Mouse (Mus musculus) limb, embryonic 11.5 days (tissue): ENCODE measurements at regions not wholly inside any gene's neighbourhood (a gene's known extent, or its start where the extent isn't known, plus 50 kb on each side); places are given as distances from the start of the nearest gene placed in this dataset.

ENCODE experiments used
- ATAC-seq: fragments of 200-750 bp; cut with Nextera tagmentation; 2 replicates; pipeline ENCODE4 v1.8.0; 2017; ENCODE audit warnings: low read depth; ENCODE audit not compliant: insufficient number of reproducible peaks, low FRiP score, low TSS enrichment
- DNase-seq: peaks from one replicate; pipeline ENCODE4 v3.0.0-alpha.2; 2015; ENCODE audit warnings: low spot score
- H3K27ac ChIP-seq: fragments of 300-500 bp; sonication (generic); replicated peaks from 2 replicates; pipeline ENCODE4 v1.5.1; 2014; ENCODE audit warnings: low read depth, mild to moderate bottlenecking, low read length
- H3K27me3 ChIP-seq: fragments of 300-500 bp; sonication (generic); 2 replicates; pipeline ENCODE4 v1.6.1; 2014; ENCODE audit warnings: mild to moderate bottlenecking, low read length, mixed read lengths; ENCODE audit not compliant: control insufficient read depth, insufficient read depth
- H3K36me3 ChIP-seq: fragments of 300-500 bp; sonication (generic); 2 replicates; pipeline ENCODE4 v1.6.1; 2014; ENCODE audit warnings: mild to moderate bottlenecking, low read length, moderate library complexity, mixed read lengths; ENCODE audit not compliant: control insufficient read depth, insufficient read depth
- H3K4me1 ChIP-seq: fragments of 300-500 bp; sonication (generic); 2 replicates; pipeline ENCODE4 v1.6.1; 2014; ENCODE audit warnings: low read length, mixed read lengths; ENCODE audit not compliant: control insufficient read depth, insufficient read depth
- H3K4me2 ChIP-seq: fragments of 300-500 bp; sonication (generic); 2 replicates; pipeline ENCODE4 v1.6.1; 2014; ENCODE audit warnings: low read depth, mild to moderate bottlenecking, moderate library complexity; ENCODE audit not compliant: severe bottlenecking
- H3K4me3 ChIP-seq: fragments of 300-500 bp; sonication (generic); 2 replicates; pipeline ENCODE4 v1.5.1; 2014; ENCODE audit warnings: low read depth, low read length
- H3K9ac ChIP-seq: fragments of 300-500 bp; sonication (generic); 2 replicates; pipeline ENCODE4 v1.6.1; 2014; ENCODE audit warnings: mild to moderate bottlenecking, low read length
- H3K9me3 ChIP-seq: fragments of 300-500 bp; sonication (generic); 2 replicates; pipeline ENCODE4 v1.6.1; 2016; ENCODE audit warnings: low read length; ENCODE audit not compliant: control insufficient read depth
- WGBS: fragments of 180-500 bp; shearing (Covaris S2); extraction: QIAGEN DNeasy Blood & Tissue Kit; methylation state at CpG from one replicate; pipeline ENCODE4 v1.1.7; 2014; 5-methylcytosine and 5-hydroxymethylcytosine counted together

GRCm38 (mm10) chr16:62459949-62460551, 326.6 kb downstream of the Nsun3 start:
- Histone ChIP-seq H3K9me3 (no peaks in the 10 kb centered on the region), H3K4me1 (no peaks in the 10 kb centered on the region), H3K4me2 (no peak overlapping the region), H3K4me3 (no peak overlapping the region), H3K9ac (no peak overlapping the region), H3K27ac (no peak overlapping the region), H3K36me3 (no peaks in the 10 kb centered on the region), H3K27me3 (no peaks in the 10 kb centered on the region)
- ATAC-seq (no peak), DNase-seq (no peak)
- WGBS: 35% methylated on average over 4 of the region's 4 CpGs

GRCm38 (mm10) chr16:62449735-62450134, 336.9 kb downstream of the Nsun3 start:
- Histone ChIP-seq H3K27me3 (no peaks in the 10 kb centered on the region), H3K27ac (no peak overlapping the region), H3K9me3 (no peaks in the 10 kb centered on the region), H3K36me3 (no peaks in the 10 kb centered on the region), H3K4me3 (no peak overlapping the region), H3K9ac (no peak overlapping the region), H3K4me1 (no peaks in the 10 kb centered on the region), H3K4me2 (no peak overlapping the region)
- ATAC-seq: no peak
- DNase-seq: no peak
- WGBS: 91% methylated on average over 3 of the region's 3 CpGs

GRCm38 (mm10) chr16:62447380-62447779, 339.2 kb downstream of the Nsun3 start:
- H3K4me2 ChIP-seq: no peak overlapping the region
- 82% methylated on average over 3 of the region's 3 CpGs for WGBS
- no peak for DNase-seq
- H3K36me3 ChIP-seq: no peaks in the 10 kb centered on the region
- H3K27me3 ChIP-seq: no peaks in the 10 kb centered on the region
- no peak overlapping the region for H3K27ac ChIP-seq
- H3K4me1 ChIP-seq: no peaks in the 10 kb centered on the region
- no peak for ATAC-seq
- H3K9me3 ChIP-seq: no peaks in the 10 kb centered on the region
- H3K9ac ChIP-seq: no peak overlapping the region
- no peak overlapping the region for H3K4me3 ChIP-seq

GRCm38 (mm10) chr16:62441197-62441596, 345.4 kb downstream of the Nsun3 start:
- no peaks in the 10 kb centered on the region for H3K27me3 ChIP-seq
- no peak overlapping the region for H3K4me2 ChIP-seq
- no peak overlapping the region for H3K4me3 ChIP-seq
- no peak overlapping the region for H3K27ac ChIP-seq
- 79% methylated on average over 4 of the region's 4 CpGs for WGBS
- ATAC-seq (no peak), DNase-seq (no peak)
- H3K36me3 ChIP-seq: no peaks in the 10 kb centered on the region
- H3K4me1 ChIP-seq: no peaks in the 10 kb centered on the region
- no peaks in the 10 kb centered on the region for H3K9me3 ChIP-seq
- H3K9ac ChIP-seq: no peak overlapping the region

GRCm38 (mm10) chr16:62433125-62433524, 353.5 kb downstream of the Nsun3 start:
- H3K9me3 ChIP-seq: no peaks in the 10 kb centered on the region
- 75% methylated on average over 2 of the region's 2 CpGs for WGBS

GRCm38 (mm10) chr16:62414485-62414884, 372.1 kb downstream of the Nsun3 start:
- DNase-seq: peak; percentile 51
- Histone ChIP-seq H3K4me1 (no peaks in the 10 kb centered on the region), H3K9ac (no peak overlapping the region), H3K4me2 (no peak overlapping the region), H3K9me3 (no peaks in the 10 kb centered on the region), H3K36me3 (no peaks in the 10 kb centered on the region), H3K27me3 (no peaks in the 10 kb centered on the region), H3K27ac (no peak overlapping the region), H3K4me3 (no peak overlapping the region)
- WGBS: 34% methylated on average over 1 of the region's 1 CpGs
- ATAC-seq: 0 out of 2 replicates have a peak, but pooled peaks have one; percentile 21

More at GRCm38 (mm10) chr16:62433125-62433524, 353.5 kb downstream of the Nsun3 start:
- ATAC-seq: no peak
- no peaks in the 10 kb centered on the region for H3K27me3 ChIP-seq
- H3K27ac ChIP-seq: no peak overlapping the region
- H3K36me3 ChIP-seq: no peaks in the 10 kb centered on the region
- no peaks in the 10 kb centered on the region for H3K4me1 ChIP-seq
- no peak overlapping the region for H3K9ac ChIP-seq
- H3K4me3 ChIP-seq: no peak overlapping the region
- DNase-seq: no peak
- H3K4me2 ChIP-seq: no peak overlapping the region

- no peak overlapping the region for H3K9ac ChIP-seq
- WGBS: 62% methylated on average over 3 of the region's 3 CpGs
- DNase-seq (no peak), ATAC-seq (no peak)
- no peak overlapping the region for H3K27ac ChIP-seq
- H3K36me3 ChIP-seq: no peaks in the 10 kb centered on the region
- no peaks in the 10 kb centered on the region for H3K27me3 ChIP-seq
- no peak overlapping the region for H3K4me3 ChIP-seq
- H3K4me1 ChIP-seq: no peaks in the 10 kb centered on the region
- H3K9me3 ChIP-seq: no peaks in the 10 kb centered on the region
- H3K4me2 ChIP-seq: no peak overlapping the region
Measured at GRCm38 (mm10) chr16:62407526-62408165, 379.0 kb downstream of the Nsun3 start.

GRCm38 (mm10) chr16:62406458-62406857, 380.2 kb downstream of the Nsun3 start:
- Histone ChIP-seq H3K4me2 (no peak overlapping the region), H3K27ac (no peak overlapping the region), H3K4me1 (no peaks in the 10 kb centered on the region), H3K4me3 (no peak overlapping the region), H3K27me3 (no peaks in the 10 kb centered on the region), H3K9me3 (no peaks in the 10 kb centered on the region), H3K36me3 (no peaks in the 10 kb centered on the region), H3K9ac (no peak overlapping the region)
- 69% methylated on average over 2 of the region's 2 CpGs for WGBS
- ATAC-seq (no peak), DNase-seq (no peak)

GRCm38 (mm10) chr16:62357279-62357678, 429.3 kb downstream of the Nsun3 start:
- H3K36me3 ChIP-seq: no peaks in the 10 kb centered on the region
- ATAC-seq (no peak), DNase-seq (no peak)
- no peak overlapping the region for H3K9ac ChIP-seq
- H3K27ac ChIP-seq: no peak overlapping the region
- no peak overlapping the region for H3K4me3 ChIP-seq
- H3K4me1 ChIP-seq: no peaks in the 10 kb centered on the region
- H3K4me2 ChIP-seq: no peak overlapping the region
- H3K9me3 ChIP-seq: no peaks in the 10 kb centered on the region
- no peaks in the 10 kb centered on the region for H3K27me3 ChIP-seq
